Mouse (Mus musculus): ENCODE measurements around the gene Pard3.

DNA sequence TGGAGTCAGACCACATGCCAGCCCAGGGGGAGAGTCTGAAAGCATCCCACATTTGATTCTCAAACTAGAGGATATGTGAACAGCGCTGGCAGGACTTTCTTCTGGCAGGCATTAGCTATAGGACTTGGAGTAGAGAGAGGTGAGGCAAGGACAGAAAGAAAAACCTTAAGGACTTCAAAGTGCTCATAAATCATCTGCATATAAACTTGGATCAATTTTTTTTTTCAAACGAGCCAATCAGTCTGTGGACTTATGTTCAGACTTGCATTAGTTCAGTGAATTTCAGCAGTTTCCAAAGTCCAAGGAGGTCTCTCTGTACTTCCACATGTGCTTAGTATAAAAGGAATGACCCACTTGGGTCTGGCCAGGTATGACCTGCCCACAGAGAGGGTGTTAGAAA, 72.5 kb downstream of the Pard3 start:
- no peak for TF ChIP-seq CTCF (IDR thresholded peaks at IDR 0.05; ENCODE audit: borderline replicate concordance, extremely low read depth, insufficient read depth, insufficient read length)
- TF ChIP-seq POLR2A (IDR thresholded peaks at IDR 0.05; ENCODE audit: borderline replicate concordance, extremely low read depth, insufficient read depth, insufficient read length, poor library complexity, severe bottlenecking), result no peak
